ENCODE assay signal across 8 mouse cellular contexts in genomic region chr5:147894455-147895076, GRCm38 (mm10). TPM values are rescaled to one million over a fixed set of nuclear protein-coding genes. Genes with fewer than 3 reads are reported as not detected.
DNase-seq lines count a peak whose midpoint lies in the region; ATAC-seq lines count a peak whose summit lies in the region.

TSS of gene Slc46a3 (minus strand) at chr5:147894815.

- WGBS in heart, embryonic 14.5 days: under 1% methylated on average over 47 of the region's 47 CpGs
- WGBS in liver, embryonic 13.5 days (ENCODE audit: insufficient replicate concordance): 1% methylated on average over 47 of the region's 47 CpGs
- under 1% methylated on average over 47 of the region's 47 CpGs for WGBS in stomach, embryonic 16.5 days

- peak; percentile 95 for DNase-seq in CD4-positive, CD25-positive, alpha-beta regulatory T cell, adult 2 months (ENCODE audit: low read depth, low spot score)
- DNase-seq in fibroblast of lung, adult 2 months (ENCODE audit: low read depth): peak; percentile 84
- peak; percentile 94 for DNase-seq in kidney, postnatal 14 days
- peak; percentile 98 for DNase-seq in liver, embryonic 13.5 days
- DNase-seq in neural tube, embryonic 10.5 days (ENCODE audit: extremely low spot score, low spot score): peak; percentile 97

- H3K4me2 ChIP-seq in heart, embryonic 14.5 days (ENCODE audit: low read length): peak within 1 kb of the TSS; percentile 97
- peak within 1 kb of the TSS; percentile 89 for H3K4me2 ChIP-seq in liver, embryonic 13.5 days
- peak within 1 kb of the TSS; percentile 72 for H3K4me2 ChIP-seq in stomach, embryonic 16.5 days (ENCODE audit: low read depth, low read length)

- peak within 1 kb of the TSS; percentile 74 for H3K27ac ChIP-seq in brown adipose tissue, adult 24 weeks (replicated peaks; ENCODE audit: low read depth, low read length)
- no peak within 1 kb of the TSS for H3K27ac ChIP-seq in heart, embryonic 14.5 days (replicated peaks in 1 of 2; ENCODE audit: control insufficient read depth in 1 of 2, insufficient read depth in 1 of 2, low read depth in 2 of 2, low read length in 2 of 2)
- peak within 1 kb of the TSS; percentile 92 for H3K27ac ChIP-seq in liver, embryonic 13.5 days
- H3K27ac ChIP-seq in stomach, embryonic 16.5 days (ENCODE audit: low read length): no peak within 1 kb of the TSS

- peak; percentile 97 for ATAC-seq in heart, embryonic 14.5 days (ENCODE audit: insufficient number of reproducible peaks, insufficient read depth, low FRiP score, low read depth)
- peak; percentile 95 for ATAC-seq in liver, embryonic 13.5 days (ENCODE audit: low read depth)
- peak; percentile 96 for ATAC-seq in stomach, embryonic 16.5 days (ENCODE audit: insufficient read depth, low FRiP score)

- H3K36me3 ChIP-seq in heart, embryonic 14.5 days (ENCODE audit: control insufficient read depth, insufficient read depth, low read length): no peaks in the 10 kb centered on the region
- peaks cover 7% of the 10 kb centered on the region; the same call in 1 of the 2 replicates for H3K36me3 ChIP-seq in liver, embryonic 13.5 days
- no peaks in the 10 kb centered on the region for H3K36me3 ChIP-seq in stomach, embryonic 16.5 days (ENCODE audit: control insufficient read depth, insufficient read depth, low read length)

- peak within 1 kb of the TSS; percentile 74 for H3K9ac ChIP-seq in heart, embryonic 14.5 days (ENCODE audit: low read length)
- H3K9ac ChIP-seq in liver, embryonic 13.5 days: peak within 1 kb of the TSS; percentile 84
- H3K9ac ChIP-seq in stomach, embryonic 16.5 days (ENCODE audit: low read length): peak within 1 kb of the TSS; percentile 63

- peaks cover 4% of the 10 kb centered on the region; the same call in 1 of the 2 replicates for H3K4me1 ChIP-seq in brown adipose tissue, adult 24 weeks (ENCODE audit: control insufficient read depth, insufficient read depth, insufficient read length, low read length)
- H3K4me1 ChIP-seq in heart, embryonic 14.5 days (ENCODE audit: control insufficient read depth in 2 of 2, insufficient read depth in 2 of 2, low read length in 2 of 2): peaks cover 17 to 22% of the 10 kb centered on the region in 2 experiments
- H3K4me1 ChIP-seq in liver, embryonic 13.5 days (replicated peaks): peaks cover 51% of the 10 kb centered on the region
- peaks cover 10% of the 10 kb centered on the region for H3K4me1 ChIP-seq in stomach, embryonic 16.5 days (ENCODE audit: control insufficient read depth, insufficient read depth, low read length)

- H3K9me3 ChIP-seq in heart, embryonic 14.5 days (ENCODE audit: control insufficient read depth, low read length): no peaks in the 10 kb centered on the region
- no peaks in the 10 kb centered on the region for H3K9me3 ChIP-seq in liver, embryonic 13.5 days (replicated peaks)
- no peaks in the 10 kb centered on the region for H3K9me3 ChIP-seq in stomach, embryonic 16.5 days (replicated peaks; ENCODE audit: control insufficient read depth, low read length)

- H3K4me3 ChIP-seq in brown adipose tissue, adult 24 weeks (ENCODE audit: insufficient read depth, low read depth, low read length): peak within 1 kb of the TSS; percentile 73
- peak within 1 kb of the TSS; percentile 64 to 78 for H3K4me3 ChIP-seq in heart, embryonic 14.5 days (ENCODE audit: control insufficient read depth in 1 of 2, insufficient read depth in 1 of 2, low read depth in 1 of 2, low read length in 2 of 2)
- H3K4me3 ChIP-seq in liver, embryonic 13.5 days (replicated peaks): peak within 1 kb of the TSS; percentile 77
- H3K4me3 ChIP-seq in stomach, embryonic 16.5 days (replicated peaks; ENCODE audit: low read length): peak within 1 kb of the TSS; percentile 60

- no peaks in the 10 kb centered on the region for H3K27me3 ChIP-seq in heart, embryonic 14.5 days (ENCODE audit: control insufficient read depth, insufficient read depth, low read length)
- no peaks in the 10 kb centered on the region for H3K27me3 ChIP-seq in liver, embryonic 13.5 days
- no peaks in the 10 kb centered on the region for H3K27me3 ChIP-seq in stomach, embryonic 16.5 days (ENCODE audit: control insufficient read depth, insufficient read depth, low read length)

RNA-seq across cellular contexts. Expression of gene Slc46a3, which starts in this region (rescaled TPM):
- 7.9 and 10.8 TPM in 2 replicates for polyA plus RNA-seq in brown adipose tissue, adult 24 weeks (2012; ENCODE audit: insufficient read depth, insufficient read length, missing spikeins)
- 2.8 and 3.5 TPM in 2 replicates for polyA plus RNA-seq in heart, embryonic 14.5 days (2014; fragmentation: Nextera tagmentation; extraction: Ambion mirVana)
- polyA plus RNA-seq in liver, embryonic 13.5 days (2015; fragmentation: Nextera tagmentation; extraction: Ambion mirVana): 12.9 and 13.9 TPM in 2 replicates
- polyA plus RNA-seq in stomach, embryonic 16.5 days (2015; fragmentation: Nextera tagmentation; extraction: Ambion mirVana): 7.3 and 9.0 TPM in 2 replicates

Comparison
In these comparisons a context has a peak if more than half of its experiments do, and no peak if none do; other contexts are left out.
1. H3K27ac ChIP-seq: peak in brown adipose tissue, adult 24 weeks (single experiment) and liver, embryonic 13.5 days (single experiment); none in heart, embryonic 14.5 days (0 of 2) and stomach, embryonic 16.5 days (single experiment).
2. Peak in every context shown above with its lines, with median percentiles within 50 percentile points of each other: DNase-seq, H3K4me3 ChIP-seq, ATAC-seq, H3K4me2 ChIP-seq and H3K9ac ChIP-seq.